Mouse (Mus musculus) kidney, adult 2 months (tissue): ENCODE measurements around the gene Tmem9.

Experiments
- CTCF ChIP-seq: fragments of 200-500 bp; conservative IDR thresholded peaks from 2 replicates; pipeline ENCODE4 v1.5.1; 2011; ENCODE audit warnings: low read depth, mild to moderate bottlenecking, control low read depth, low read length, moderate library complexity, mixed read lengths; ENCODE audit not compliant: insufficient read depth, insufficient read length
- POLR2A ChIP-seq: fragments of 200-500 bp; IDR thresholded peaks from one replicate; pipeline ENCODE4 v1.6.1; 2011; ENCODE audit warnings: low read depth, low read length, control low read depth

DNA sequence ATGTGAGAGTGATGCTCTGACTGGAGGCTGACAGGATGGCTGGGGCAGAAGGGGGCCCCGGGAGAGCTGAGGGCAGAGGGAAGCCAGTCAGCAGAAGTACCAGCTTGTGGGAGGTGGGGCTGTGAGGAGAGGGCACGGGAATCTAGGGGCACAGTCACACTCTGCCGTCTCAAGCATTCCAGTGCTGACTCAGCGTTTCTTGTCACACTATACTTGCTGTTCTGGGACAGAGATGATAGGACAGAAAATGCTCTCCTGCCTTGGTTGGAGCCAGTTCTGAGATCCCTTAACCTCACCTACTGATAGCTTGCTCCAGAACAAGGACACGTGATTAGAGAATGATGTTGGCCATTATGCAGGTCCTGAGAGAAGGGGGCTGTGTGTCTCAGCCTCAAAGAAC is 44.8 kb upstream of the Tmem9 start:
- TF ChIP-seq POLR2A (no peak), CTCF (no peak)
